Mouse (Mus musculus): Measurements from ENCODE around the gene Smc5. TPM values are rescaled to one million over a fixed set of nuclear protein-coding genes. Genes with fewer than 3 reads are reported as not detected.

The Smc5 gene
- total RNA-seq, 4 experiments from 2014 or later: 31.9 to 34.7 (median 34.3) TPM

Other genes starting within 250 kb of the Smc5 start
- gene Klf9, start 132.7 kb downstream of the Smc5 start, total RNA-seq (2022): 100 to 1,000 TPM; 162 to 191 (median 170) TPM
- gene Mamdc2, start 174.5 kb upstream of the Smc5 start, total RNA-seq (2022): 1 to 10 TPM in 3 of 4 experiments, under 1 TPM in 1; 0.80 to 2.4 (median 1.3) TPM